Mouse (Mus musculus) ovary, postnatal 14 days (tissue): ENCODE measurements around the gene Trpm3.
A peak's percentile ranks its signal among the peaks of the same experiment; 100 is the strongest.
"Not testable (repeated sequence)": the region's sequence is repeated elsewhere in the genome, so short reads cannot be mapped to it uniquely, and the experiment has no call there.

Experiments used
- DNase-seq: peaks from one replicate; pipeline ENCODE4 v3.0.0; 2022; ENCODE audit warnings: low spot score

The Trpm3 gene

GRCm38 (mm10) chr19:22979191-22979590, 840.3 kb downstream of the Trpm3 start:
- DNase-seq = no peak

- no peak for DNase-seq
Observed at GRCm38 (mm10) chr19:22987914-22988313, 849.1 kb downstream of the Trpm3 start.

GRCm38 (mm10) chr19:22993946-22994345, 855.1 kb downstream of the Trpm3 start:
- no peak for DNase-seq

- no peak for DNase-seq
Observed at GRCm38 (mm10) chr19:22994531-22994930, 855.7 kb downstream of the Trpm3 start.

GRCm38 (mm10) chr19:23000293-23000692, 861.4 kb downstream of the Trpm3 start:
- DNase-seq = no peak

- no peak for DNase-seq
Observed at GRCm38 (mm10) chr19:23003861-23004260, 865.0 kb downstream of the Trpm3 start.

- DNase-seq = no peak
Observed at GRCm38 (mm10) chr19:23005851-23006250, 867.0 kb downstream of the Trpm3 start.

GRCm38 (mm10) chr19:23006517-23007273, 867.8 kb downstream of the Trpm3 start:
- peak; percentile 25 for DNase-seq

- no peak for DNase-seq
Observed at GRCm38 (mm10) chr19:23013695-23014094, 874.8 kb downstream of the Trpm3 start.

- DNase-seq = no peak
Observed at GRCm38 (mm10) chr19:23015516-23015915, 876.7 kb downstream of the Trpm3 start.

- no peak for DNase-seq
Observed at GRCm38 (mm10) chr19:23018186-23018727, 879.4 kb downstream of the Trpm3 start.

GRCm38 (mm10) chr19:23022902-23023301, 884.1 kb downstream of the Trpm3 start:
- DNase-seq = no peak

- no peak for DNase-seq
Observed at GRCm38 (mm10) chr19:23023316-23023960, 884.6 kb downstream of the Trpm3 start.

- no peak for DNase-seq
Observed at GRCm38 (mm10) chr19:23024821-23025220, 886.0 kb downstream of the Trpm3 start.

GRCm38 (mm10) chr19:23026427-23026826, 887.6 kb downstream of the Trpm3 start:
- no peak for DNase-seq

GRCm38 (mm10) chr19:23028283-23028682, 889.4 kb downstream of the Trpm3 start:
- DNase-seq = no peak

- DNase-seq = not testable (repeated sequence)
Observed at GRCm38 (mm10) chr19:23033343-23033742, 894.5 kb downstream of the Trpm3 start.

- no peak for DNase-seq
Observed at GRCm38 (mm10) chr19:23034117-23034516, 895.3 kb downstream of the Trpm3 start.

GRCm38 (mm10) chr19:23034933-23035332, 896.1 kb downstream of the Trpm3 start:
- peak; percentile 62 for DNase-seq

- DNase-seq = no peak
Observed at GRCm38 (mm10) chr19:23035786-23036185, 896.9 kb downstream of the Trpm3 start.

GRCm38 (mm10) chr19:23036782-23037477, 898.1 kb downstream of the Trpm3 start:
- no peak for DNase-seq

- no peak for DNase-seq
Observed at GRCm38 (mm10) chr19:23037499-23037898, 898.7 kb downstream of the Trpm3 start.

GRCm38 (mm10) chr19:23038321-23038720, 899.5 kb downstream of the Trpm3 start:
- DNase-seq = no peak
